13 mouse cellular contexts compared by ENCODE assay signal in the genomic region with DNA sequence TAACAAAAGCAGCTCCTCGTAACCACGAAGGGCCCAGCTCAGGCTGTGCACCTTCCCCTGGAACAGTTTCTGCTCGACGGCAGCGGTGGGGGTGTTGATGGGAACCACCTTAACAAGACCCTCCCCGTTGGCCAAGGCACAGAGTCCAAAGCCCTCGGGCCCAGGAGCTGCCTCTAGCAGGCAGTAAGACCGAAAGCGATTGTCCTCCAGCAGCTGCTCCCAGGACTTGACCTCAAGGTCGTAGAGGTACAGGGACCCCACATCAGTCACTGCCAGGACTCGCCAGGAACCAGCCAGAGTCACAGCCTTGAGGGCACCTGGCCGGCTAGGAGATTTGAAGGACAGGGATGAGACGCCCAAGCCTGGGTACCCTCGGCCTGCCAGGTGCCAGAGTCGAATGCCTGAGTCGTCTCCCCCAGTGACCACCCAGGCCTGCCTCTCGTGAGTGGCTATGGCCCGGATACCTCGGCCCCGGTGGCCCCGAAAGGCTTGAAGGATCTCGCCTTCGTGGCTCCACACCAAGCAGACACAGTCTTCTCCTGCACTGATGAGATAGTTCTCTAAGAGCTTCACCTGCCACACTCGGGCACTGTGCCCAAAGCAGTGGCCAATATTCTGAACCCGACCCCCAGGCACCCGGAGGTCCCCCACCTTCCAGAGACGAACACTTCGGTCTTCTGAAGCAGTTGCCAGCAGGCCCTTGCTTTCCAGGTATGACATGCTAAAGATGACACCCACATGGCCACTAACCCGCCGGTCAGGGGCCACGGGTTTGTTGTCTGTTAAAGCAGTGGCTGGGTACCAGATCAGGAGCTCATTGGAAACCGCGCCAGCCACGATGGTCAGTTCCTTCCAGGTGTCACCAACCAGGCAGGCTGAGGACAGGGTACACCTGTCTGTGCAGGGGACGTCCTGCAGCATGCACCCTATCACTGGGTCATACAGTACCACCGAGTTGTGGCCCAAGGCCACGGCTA. TPM values are rescaled to one million over a fixed set of nuclear protein-coding genes. Genes with fewer than 3 reads are reported as not detected.
DNase-seq lines count a peak whose midpoint lies in the region; ATAC-seq lines count a peak whose summit lies in the region.
"Had no signal": no experiment of that assay in that cellular context is flagged by ENCODE, and none has a peak within 500 bp of the region (broad histone marks: within the 10 kb centered on the region; RNA-seq: fewer than 3 reads in every experiment).

No protein-coding gene starts in this region.

- no peak for ATAC-seq in forebrain, embryonic 12.5 days (ENCODE audit: low FRiP score)
- no peak for ATAC-seq in forebrain, embryonic 15.5 days (replicated peaks)
- ATAC-seq in midbrain, embryonic 11.5 days (ENCODE audit: low FRiP score): no peak
- no peak for ATAC-seq in hindbrain, embryonic 16.5 days
- no peak for ATAC-seq in neural tube, embryonic 13.5 days (ENCODE audit: low read depth)
- no peak for ATAC-seq in erythroid progenitor cell, adult 5-6 weeks (replicated peaks; ENCODE audit: low FRiP score, poor library complexity, severe bottlenecking)
- ATAC-seq: inflammation-experienced regulatory T-cells, adult 6 months had no signal

- no peaks in the 10 kb centered on the region for H3K27me3 ChIP-seq in forebrain, embryonic 12.5 days
- H3K27me3 ChIP-seq in forebrain, embryonic 15.5 days: no peaks in the 10 kb centered on the region
- H3K27me3 ChIP-seq in midbrain, embryonic 10.5 days (ENCODE audit: low read depth, poor library complexity, severe bottlenecking): peaks cover 15% of the 10 kb centered on the region
- no peaks in the 10 kb centered on the region for H3K27me3 ChIP-seq in midbrain, embryonic 11.5 days (ENCODE audit: control insufficient read depth, insufficient read depth, low read length)
- H3K27me3 ChIP-seq in hindbrain, embryonic 16.5 days (replicated peaks; ENCODE audit: control insufficient read depth, insufficient read depth, low read length): no peaks in the 10 kb centered on the region
- no peaks in the 10 kb centered on the region for H3K27me3 ChIP-seq in neural tube, embryonic 13.5 days
- H3K27me3 ChIP-seq: liver, embryonic 13.5 days had no signal

- H3K9ac ChIP-seq in forebrain, embryonic 12.5 days: peak overlapping the region; percentile 8; the same call in 1 of the 2 replicates
- no peak overlapping the region for H3K9ac ChIP-seq in forebrain, embryonic 15.5 days (replicated peaks)
- H3K9ac ChIP-seq in midbrain, embryonic 11.5 days (ENCODE audit: low read length): no peak overlapping the region
- peak overlapping the region; percentile 17; the same call in 1 of the 2 replicates for H3K9ac ChIP-seq in hindbrain, embryonic 16.5 days (ENCODE audit: low read depth, low read length)
- peak overlapping the region; percentile 99; the same call in 1 of the 2 replicates for H3K9ac ChIP-seq in neural tube, embryonic 13.5 days
- H3K9ac ChIP-seq: liver, embryonic 13.5 days had no signal

- intact Hi-C loops in left cerebral cortex, postnatal 36 days (cut with DNase I): no loop called here

- H3K4me3 ChIP-seq in forebrain, embryonic 12.5 days (replicated peaks): no peak overlapping the region; the same call in 1 of the 2 replicates
- H3K4me3 ChIP-seq in forebrain, embryonic 15.5 days: no peak overlapping the region
- H3K4me3 ChIP-seq in midbrain, embryonic 10.5 days: peak overlapping the region; percentile 67
- H3K4me3 ChIP-seq in midbrain, embryonic 11.5 days (ENCODE audit: low read depth, low read length): no peak overlapping the region
- no peak overlapping the region for H3K4me3 ChIP-seq in hindbrain, embryonic 16.5 days (ENCODE audit: low read length)
- peak overlapping the region; percentile 78 for H3K4me3 ChIP-seq in neural tube, embryonic 13.5 days
- H3K4me3 ChIP-seq: liver, embryonic 13.5 days had no signal

- WGBS in forebrain, embryonic 12.5 days: 91% methylated on average over 37 of the region's 37 CpGs
- 91% methylated on average over 37 of the region's 37 CpGs for WGBS in forebrain, embryonic 15.5 days
- WGBS in midbrain, embryonic 10.5 days: 91% methylated on average over 37 of the region's 37 CpGs
- WGBS in midbrain, embryonic 11.5 days: 90% methylated on average over 37 of the region's 37 CpGs
- WGBS in hindbrain, embryonic 16.5 days: 85% methylated on average over 37 of the region's 37 CpGs
- WGBS in neural tube, embryonic 13.5 days: 89% methylated on average over 37 of the region's 37 CpGs

- peaks cover 69% of the 10 kb centered on the region for H3K4me1 ChIP-seq in forebrain, embryonic 12.5 days
- peaks cover 59% of the 10 kb centered on the region for H3K4me1 ChIP-seq in forebrain, embryonic 15.5 days
- peaks cover 81% of the 10 kb centered on the region for H3K4me1 ChIP-seq in midbrain, embryonic 10.5 days
- peaks cover 40% of the 10 kb centered on the region for H3K4me1 ChIP-seq in midbrain, embryonic 11.5 days (ENCODE audit: control insufficient read depth, insufficient read depth, low read length)
- peaks cover 54% of the 10 kb centered on the region for H3K4me1 ChIP-seq in hindbrain, embryonic 16.5 days (ENCODE audit: control insufficient read depth, insufficient read depth, low read depth, low read length)
- peaks cover 72% of the 10 kb centered on the region for H3K4me1 ChIP-seq in neural tube, embryonic 13.5 days (replicated peaks)

- DNase-seq in midbrain, embryonic 10.5 days (ENCODE audit: low spot score): no peak
- DNase-seq in midbrain, embryonic 11.5 days (ENCODE audit: low spot score, missing footprints): no peak
- no peak for DNase-seq in left cerebral cortex, postnatal 36 days (ENCODE audit: low spot score in 2 of 2)
- DNase-seq: kidney, postnatal 4 days; liver, embryonic 13.5 days; right cerebral cortex, postnatal 25 days had no signal

- peak overlapping the region; percentile 90; the same call in 1 of the 2 replicates for H3K4me2 ChIP-seq in forebrain, embryonic 12.5 days
- no peak overlapping the region for H3K4me2 ChIP-seq in forebrain, embryonic 15.5 days (replicated peaks)
- no peak overlapping the region for H3K4me2 ChIP-seq in midbrain, embryonic 11.5 days
- peak overlapping the region; percentile 21 for H3K4me2 ChIP-seq in hindbrain, embryonic 16.5 days (ENCODE audit: low read length)
- H3K4me2 ChIP-seq in neural tube, embryonic 13.5 days: peak overlapping the region; percentile 95
- H3K4me2 ChIP-seq: liver, embryonic 13.5 days had no signal

- no peak overlapping the region for H3K27ac ChIP-seq in forebrain, embryonic 12.5 days
- no peak overlapping the region for H3K27ac ChIP-seq in forebrain, embryonic 15.5 days (replicated peaks)
- no peak overlapping the region; the same call in 1 of the 2 replicates for H3K27ac ChIP-seq in midbrain, embryonic 10.5 days (replicated peaks)
- no peak overlapping the region for H3K27ac ChIP-seq in midbrain, embryonic 11.5 days (ENCODE audit: low read depth, low read length)
- H3K27ac ChIP-seq in hindbrain, embryonic 16.5 days (ENCODE audit: low read depth, low read length): no peak overlapping the region
- H3K27ac ChIP-seq in neural tube, embryonic 13.5 days (replicated peaks): no peak overlapping the region
- H3K27ac ChIP-seq: liver, embryonic 13.5 days; macrophage had no signal

- H3K36me3 ChIP-seq in forebrain, embryonic 12.5 days (replicated peaks): peaks cover 65% of the 10 kb centered on the region
- H3K36me3 ChIP-seq in forebrain, embryonic 15.5 days: peaks cover 35% of the 10 kb centered on the region
- H3K36me3 ChIP-seq in midbrain, embryonic 10.5 days: peaks cover 74% of the 10 kb centered on the region
- peaks cover 23% of the 10 kb centered on the region for H3K36me3 ChIP-seq in midbrain, embryonic 11.5 days (ENCODE audit: control insufficient read depth, insufficient read depth, low read length)
- peaks cover 41% of the 10 kb centered on the region for H3K36me3 ChIP-seq in hindbrain, embryonic 16.5 days (ENCODE audit: control insufficient read depth, insufficient read depth, low read length)
- peaks cover 66% of the 10 kb centered on the region for H3K36me3 ChIP-seq in neural tube, embryonic 13.5 days

- H3K9me3 ChIP-seq in forebrain, embryonic 12.5 days: no peaks in the 10 kb centered on the region
- no peaks in the 10 kb centered on the region for H3K9me3 ChIP-seq in forebrain, embryonic 15.5 days
- no peaks in the 10 kb centered on the region for H3K9me3 ChIP-seq in midbrain, embryonic 10.5 days (replicated peaks)
- no peaks in the 10 kb centered on the region for H3K9me3 ChIP-seq in midbrain, embryonic 11.5 days (ENCODE audit: control insufficient read depth, low read length)
- no peaks in the 10 kb centered on the region for H3K9me3 ChIP-seq in hindbrain, embryonic 16.5 days (ENCODE audit: control insufficient read depth, low read length)
- no peaks in the 10 kb centered on the region for H3K9me3 ChIP-seq in neural tube, embryonic 13.5 days
- H3K9me3 ChIP-seq: liver, embryonic 13.5 days had no signal

RNA-seq across cellular contexts. Expression of gene Wdr6, which starts 2.9 kb away (rescaled TPM):
- polyA plus RNA-seq in forebrain, embryonic 12.5 days (2016; fragmentation: Nextera tagmentation; extraction: Ambion mirVana): 254 and 285 TPM in 2 replicates
- 219 and 235 TPM in 2 replicates for polyA plus RNA-seq in forebrain, embryonic 15.5 days (2015; fragmentation: Nextera tagmentation; extraction: Ambion mirVana)
- polyA plus RNA-seq in midbrain, embryonic 10.5 days (2016; fragmentation: Nextera tagmentation; extraction: Ambion mirVana): 195 and 250 TPM in 2 replicates
- polyA plus RNA-seq in midbrain, embryonic 11.5 days (2014; fragmentation: Nextera tagmentation; extraction: Ambion mirVana): 117 and 132 TPM in 2 replicates
- polyA plus RNA-seq in hindbrain, embryonic 16.5 days (2015; fragmentation: Nextera tagmentation; extraction: Ambion mirVana): 326 and 352 TPM in 2 replicates
- 254 and 259 TPM in 2 replicates for polyA plus RNA-seq in neural tube, embryonic 13.5 days (2015; fragmentation: Nextera tagmentation; extraction: Ambion mirVana)
- total RNA-seq in left cerebral cortex, postnatal 36 days (2021): 100 to 1,000 TPM; 112 to 118 TPM
- total RNA-seq in erythroid progenitor cell, adult 5-6 weeks (2015; ENCODE audit: low replicate concordance): 2.9 and 6.8 TPM in 2 replicates
- total RNA-seq in erythroid progenitor cell, adult 5-6 weeks (2017; ENCODE audit: low replicate concordance): 1.4 and 3.7 TPM in 2 replicates

RNA-seq across cellular contexts. Expression of gene Dalrd3, which starts 5.9 kb away (rescaled TPM):
- polyA plus RNA-seq in forebrain, embryonic 12.5 days (2016; fragmentation: Nextera tagmentation; extraction: Ambion mirVana): 225 and 235 TPM in 2 replicates
- 253 and 263 TPM in 2 replicates for polyA plus RNA-seq in forebrain, embryonic 15.5 days (2015; fragmentation: Nextera tagmentation; extraction: Ambion mirVana)
- 196 and 221 TPM in 2 replicates for polyA plus RNA-seq in midbrain, embryonic 10.5 days (2016; fragmentation: Nextera tagmentation; extraction: Ambion mirVana)
- polyA plus RNA-seq in midbrain, embryonic 11.5 days (2014; fragmentation: Nextera tagmentation; extraction: Ambion mirVana): 158 and 172 TPM in 2 replicates
- polyA plus RNA-seq in hindbrain, embryonic 16.5 days (2015; fragmentation: Nextera tagmentation; extraction: Ambion mirVana): 328 and 331 TPM in 2 replicates
- 267 and 294 TPM in 2 replicates for polyA plus RNA-seq in neural tube, embryonic 13.5 days (2015; fragmentation: Nextera tagmentation; extraction: Ambion mirVana)
- total RNA-seq in left cerebral cortex, postnatal 36 days (2021): 10 to 100 TPM; 70.1 to 99.4 TPM
- 47.8 and 48.7 TPM in 2 replicates for total RNA-seq in erythroid progenitor cell, adult 5-6 weeks (2015; ENCODE audit: low replicate concordance)
- 18.7 and 23.7 TPM in 2 replicates for total RNA-seq in erythroid progenitor cell, adult 5-6 weeks (2017; ENCODE audit: low replicate concordance)

RNA-seq across cellular contexts. Expression of gene Ndufaf3, which starts 8.4 kb away (rescaled TPM):
- polyA plus RNA-seq in forebrain, embryonic 12.5 days (2016; fragmentation: Nextera tagmentation; extraction: Ambion mirVana): 54.5 and 58.3 TPM in 2 replicates
- 68.7 and 81.0 TPM in 2 replicates for polyA plus RNA-seq in forebrain, embryonic 15.5 days (2015; fragmentation: Nextera tagmentation; extraction: Ambion mirVana)
- 47.0 and 50.0 TPM in 2 replicates for polyA plus RNA-seq in midbrain, embryonic 10.5 days (2016; fragmentation: Nextera tagmentation; extraction: Ambion mirVana)
- polyA plus RNA-seq in midbrain, embryonic 11.5 days (2014; fragmentation: Nextera tagmentation; extraction: Ambion mirVana): 51.7 and 51.9 TPM in 2 replicates
- 71.8 and 78.2 TPM in 2 replicates for polyA plus RNA-seq in hindbrain, embryonic 16.5 days (2015; fragmentation: Nextera tagmentation; extraction: Ambion mirVana)
- polyA plus RNA-seq in neural tube, embryonic 13.5 days (2015; fragmentation: Nextera tagmentation; extraction: Ambion mirVana): 68.0 and 80.2 TPM in 2 replicates
- 10 to 100 TPM; 62.8 to 70.1 TPM for total RNA-seq in left cerebral cortex, postnatal 36 days (2021)
- 16.3 and 22.0 TPM in 2 replicates for total RNA-seq in erythroid progenitor cell, adult 5-6 weeks (2015; ENCODE audit: low replicate concordance)
- total RNA-seq in erythroid progenitor cell, adult 5-6 weeks (2017; ENCODE audit: low replicate concordance): 1.4 and 37.6 TPM in 2 replicates

RNA-seq across cellular contexts. Expression of gene Impdh2, which starts 15.5 kb away (rescaled TPM):
- polyA plus RNA-seq in forebrain, embryonic 12.5 days (2016; fragmentation: Nextera tagmentation; extraction: Ambion mirVana): 149 and 159 TPM in 2 replicates
- 117 and 125 TPM in 2 replicates for polyA plus RNA-seq in forebrain, embryonic 15.5 days (2015; fragmentation: Nextera tagmentation; extraction: Ambion mirVana)
- 202 and 239 TPM in 2 replicates for polyA plus RNA-seq in midbrain, embryonic 10.5 days (2016; fragmentation: Nextera tagmentation; extraction: Ambion mirVana)
- polyA plus RNA-seq in midbrain, embryonic 11.5 days (2014; fragmentation: Nextera tagmentation; extraction: Ambion mirVana): 182 and 186 TPM in 2 replicates
- 101 and 110 TPM in 2 replicates for polyA plus RNA-seq in hindbrain, embryonic 16.5 days (2015; fragmentation: Nextera tagmentation; extraction: Ambion mirVana)
- polyA plus RNA-seq in neural tube, embryonic 13.5 days (2015; fragmentation: Nextera tagmentation; extraction: Ambion mirVana): 109 and 112 TPM in 2 replicates
- total RNA-seq in left cerebral cortex, postnatal 36 days (2021): 10 to 100 TPM; 47.7 to 47.9 TPM
- total RNA-seq in erythroid progenitor cell, adult 5-6 weeks (2015; ENCODE audit: low replicate concordance): 28.8 and 75.0 TPM in 2 replicates
- 37.1 and 46.5 TPM in 2 replicates for total RNA-seq in erythroid progenitor cell, adult 5-6 weeks (2017; ENCODE audit: low replicate concordance)

RNA-seq across cellular contexts. Expression of gene P4htm, which starts 21.9 kb away (rescaled TPM):
- 16.2 and 18.4 TPM in 2 replicates for polyA plus RNA-seq in forebrain, embryonic 12.5 days (2016; fragmentation: Nextera tagmentation; extraction: Ambion mirVana)
- polyA plus RNA-seq in forebrain, embryonic 15.5 days (2015; fragmentation: Nextera tagmentation; extraction: Ambion mirVana): 19.2 and 23.1 TPM in 2 replicates
- polyA plus RNA-seq in midbrain, embryonic 10.5 days (2016; fragmentation: Nextera tagmentation; extraction: Ambion mirVana): 13.8 and 14.7 TPM in 2 replicates
- 7.2 and 9.8 TPM in 2 replicates for polyA plus RNA-seq in midbrain, embryonic 11.5 days (2014; fragmentation: Nextera tagmentation; extraction: Ambion mirVana)
- polyA plus RNA-seq in hindbrain, embryonic 16.5 days (2015; fragmentation: Nextera tagmentation; extraction: Ambion mirVana): 40.1 and 40.2 TPM in 2 replicates
- polyA plus RNA-seq in neural tube, embryonic 13.5 days (2015; fragmentation: Nextera tagmentation; extraction: Ambion mirVana): 29.5 and 30.7 TPM in 2 replicates
- 10 to 100 TPM; 87.0 to 93.7 TPM for total RNA-seq in left cerebral cortex, postnatal 36 days (2021)
- not detected in 2 replicates for total RNA-seq in erythroid progenitor cell, adult 5-6 weeks (2015; ENCODE audit: low replicate concordance)
- not detected in 2 replicates for total RNA-seq in erythroid progenitor cell, adult 5-6 weeks (2017; ENCODE audit: low replicate concordance)

Comparison
In these comparisons a context has a peak if more than half of its experiments do, and no peak if none do; other contexts are left out.
1. H3K4me2 ChIP-seq: peak in forebrain, embryonic 12.5 days (single experiment), hindbrain, embryonic 16.5 days (single experiment) and neural tube, embryonic 13.5 days (single experiment); none in forebrain, embryonic 15.5 days (single experiment) and midbrain, embryonic 11.5 days (single experiment).
2. H3K4me3 ChIP-seq: peak in midbrain, embryonic 10.5 days (single experiment) and neural tube, embryonic 13.5 days (single experiment); none in forebrain, embryonic 12.5 days (single experiment), forebrain, embryonic 15.5 days (single experiment), midbrain, embryonic 11.5 days (single experiment) and hindbrain, embryonic 16.5 days (single experiment).
3. H3K9ac ChIP-seq: peak in forebrain, embryonic 12.5 days (single experiment), hindbrain, embryonic 16.5 days (single experiment) and neural tube, embryonic 13.5 days (single experiment); none in forebrain, embryonic 15.5 days (single experiment) and midbrain, embryonic 11.5 days (single experiment).